Mouse (Mus musculus) intestine, embryonic 14.5 days (tissue): ENCODE results near the gene Cmip. TPM values are rescaled to one million over a fixed set of nuclear protein-coding genes. Genes with fewer than 3 reads are reported as not detected.
A peak's percentile ranks its signal among the peaks of the same experiment; 100 is the strongest.

Experiments
- ATAC-seq: fragments of 200-750 bp; cut with Nextera tagmentation; replicated peaks from 2 replicates; pipeline ENCODE4 v1.8.0; 2017; ENCODE audit warnings: low read depth, moderate number of reproducible peaks, moderate TSS enrichment, moderate library complexity; ENCODE audit not compliant: low FRiP score, low TSS enrichment
- DNase-seq: peaks from one replicate; pipeline ENCODE4 v3.0.0-alpha.2; 2018; ENCODE audit warnings: low spot score
- H3K27ac ChIP-seq: fragments of 300-500 bp; sonication (generic); 2 replicates; pipeline ENCODE4 v1.5.1; 2014; ENCODE audit warnings: low read depth, mild to moderate bottlenecking, control low read depth
- H3K27me3 ChIP-seq: fragments of 300-500 bp; sonication (generic); replicated peaks from 2 replicates; pipeline ENCODE4 v1.6.1; 2014; ENCODE audit warnings: low read length, control low read depth; ENCODE audit not compliant: control insufficient read depth, insufficient read depth
- H3K36me3 ChIP-seq: fragments of 300-500 bp; sonication (generic); 2 replicates; pipeline ENCODE4 v1.6.1; 2014; ENCODE audit warnings: low read length, control low read depth; ENCODE audit not compliant: control insufficient read depth, insufficient read depth
- H3K4me1 ChIP-seq: fragments of 300-500 bp; sonication (generic); replicated peaks from 2 replicates; pipeline ENCODE4 v1.6.1; 2014; ENCODE audit warnings: low read length, control low read depth, mixed read lengths; ENCODE audit not compliant: control insufficient read depth, insufficient read depth
- H3K4me2 ChIP-seq: fragments of 300-500 bp; sonication (generic); 2 replicates; pipeline ENCODE4 v1.6.1; 2014; ENCODE audit warnings: low read length
- H3K4me3 ChIP-seq: fragments of 300-500 bp; sonication (generic); 2 replicates; pipeline ENCODE4 v1.5.1; 2014; ENCODE audit warnings: low read depth, low read length, control low read depth, mixed read lengths
- H3K9ac ChIP-seq: fragments of 300-500 bp; sonication (generic); 2 replicates; pipeline ENCODE4 v1.6.1; 2014; ENCODE audit warnings: mild to moderate bottlenecking, low read length
- H3K9me3 ChIP-seq: fragments of 300-500 bp; sonication (generic); 2 replicates; pipeline ENCODE4 v1.6.1; 2016; ENCODE audit warnings: low read length, control low read depth; ENCODE audit not compliant: control insufficient read depth
- WGBS: fragments of 180-500 bp; shearing (Covaris S2); extraction: QIAGEN DNeasy Blood & Tissue Kit; methylation state at CpG from one replicate; pipeline ENCODE4 v1.1.7; 2014; 5-methylcytosine and 5-hydroxymethylcytosine counted together
- polyA plus RNA-seq: library from polyadenylated mRNA; unstranded; fragments of >200 nt; fragmentation: Nextera tagmentation; extraction: Ambion mirVana; gene quantifications from 2 replicates; pipeline ENCODE4 v1.2.1, GENCODE M21; 2014

Gene Cmip
- polyA plus RNA-seq, 1 experiment from 2014 or later = 22.4 TPM

GRCm38 (mm10) chr8:117294812-117295211, 37.9 kb downstream of the Cmip start:
- ATAC-seq (no peak), DNase-seq (no peak)
- H3K27ac ChIP-seq = no peak overlapping the region
- H3K9ac ChIP-seq = no peak overlapping the region
- no peak overlapping the region for H3K4me3 ChIP-seq
- H3K27me3 ChIP-seq = no peaks in the 10 kb centered on the region
- no peaks in the 10 kb centered on the region for H3K36me3 ChIP-seq
- no peaks in the 10 kb centered on the region for H3K9me3 ChIP-seq
- 82% methylated on average over 10 of the region's 10 CpGs for WGBS
- H3K4me1 ChIP-seq = peaks cover 38% of the 10 kb centered on the region
- no peak overlapping the region for H3K4me2 ChIP-seq

GRCm38 (mm10) chr8:117297913-117298518, 41.2 kb downstream of the Cmip start:
- no peak for DNase-seq
- no peak for ATAC-seq
- no peak overlapping the region for H3K9ac ChIP-seq
- H3K4me1 ChIP-seq = peaks cover 38% of the 10 kb centered on the region
- no peaks in the 10 kb centered on the region for H3K27me3 ChIP-seq
- 68% methylated on average over 12 of the region's 12 CpGs for WGBS
- H3K4me2 ChIP-seq = no peak overlapping the region
- H3K4me3 ChIP-seq = no peak overlapping the region
- peak overlapping the region; percentile 35 for H3K27ac ChIP-seq
- no peaks in the 10 kb centered on the region for H3K9me3 ChIP-seq
- no peaks in the 10 kb centered on the region for H3K36me3 ChIP-seq

DNA sequence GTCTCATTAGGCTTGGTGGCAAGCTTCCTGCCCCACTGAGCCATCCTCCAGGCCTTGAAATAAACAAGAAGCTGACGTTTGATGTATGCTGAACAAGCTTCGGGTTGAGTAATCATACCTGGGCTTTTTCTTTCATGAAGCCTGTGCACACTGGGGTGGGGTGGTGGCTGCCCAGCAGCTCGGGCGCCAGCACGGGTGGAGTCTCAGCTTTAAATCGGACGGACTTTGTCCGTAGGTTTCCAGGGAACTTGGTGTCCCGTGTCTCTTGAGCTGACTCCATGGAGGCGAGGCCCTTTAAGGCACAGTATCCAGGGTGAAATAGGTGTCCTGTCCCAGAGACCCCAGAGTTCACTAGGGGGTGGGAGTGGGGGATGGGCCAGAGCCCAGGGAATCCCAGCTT, 42.3 kb downstream of the Cmip start:
- no peaks in the 10 kb centered on the region for H3K36me3 ChIP-seq
- H3K27ac ChIP-seq = 0 out of 2 replicates have a peak overlapping the region, but pooled peaks have one; percentile 35
- WGBS = 62% methylated on average over 10 of the region's 10 CpGs
- DNase-seq (no peak), ATAC-seq (no peak)
- H3K4me2 ChIP-seq = no peak overlapping the region
- H3K4me3 ChIP-seq = no peak overlapping the region
- H3K4me1 ChIP-seq = peaks cover 46% of the 10 kb centered on the region
- H3K27me3 ChIP-seq = no peaks in the 10 kb centered on the region
- H3K9me3 ChIP-seq = no peaks in the 10 kb centered on the region
- H3K9ac ChIP-seq = no peak overlapping the region

- Histone ChIP-seq H3K4me2 (no peak overlapping the region), H3K36me3 (no peaks in the 10 kb centered on the region), H3K4me1 (peaks cover 46% of the 10 kb centered on the region), H3K9ac (no peak overlapping the region), H3K27me3 (no peaks in the 10 kb centered on the region), H3K9me3 (no peaks in the 10 kb centered on the region), H3K4me3 (no peak overlapping the region), H3K27ac (no peak overlapping the region)
- no peak for ATAC-seq
- WGBS = 52% methylated on average over 7 of the region's 7 CpGs
- no peak for DNase-seq
Observed at GRCm38 (mm10) chr8:117300188-117300587, 43.3 kb downstream of the Cmip start.

DNA sequence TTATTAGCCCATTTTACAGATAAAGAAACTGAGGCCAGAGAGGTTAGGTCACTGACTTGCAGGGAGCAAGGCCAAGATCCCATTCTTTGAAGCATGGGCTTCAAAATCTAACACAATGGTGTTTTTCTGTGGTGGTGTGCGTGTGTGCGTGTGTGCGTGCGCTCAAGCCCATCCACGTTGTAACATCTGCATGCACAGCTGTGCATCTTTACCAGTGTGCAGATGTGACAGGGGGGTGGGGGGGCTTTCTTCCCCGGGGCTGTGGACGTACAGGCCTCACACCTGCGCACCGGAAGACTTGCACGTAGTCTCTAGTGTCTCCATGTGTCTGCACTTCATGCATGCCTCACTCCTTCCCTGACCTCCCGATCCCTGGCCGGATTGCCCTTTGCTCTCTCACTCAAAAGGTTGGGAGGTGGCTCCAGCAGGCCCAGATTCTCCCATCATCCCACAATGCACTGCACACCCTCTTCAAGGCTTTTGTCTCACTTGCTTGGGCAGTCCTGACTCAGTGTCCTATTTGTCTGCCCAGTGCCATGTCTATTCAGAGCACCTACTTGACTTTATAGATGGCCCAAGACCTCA, 44.7 kb downstream of the Cmip start:
- ATAC-seq = no peak
- Histone ChIP-seq H3K4me1 (peaks cover 46% of the 10 kb centered on the region), H3K36me3 (no peaks in the 10 kb centered on the region), H3K9ac (no peak overlapping the region), H3K4me2 (no peak overlapping the region), H3K27ac (no peak overlapping the region), H3K9me3 (no peaks in the 10 kb centered on the region), H3K27me3 (no peaks in the 10 kb centered on the region), H3K4me3 (no peak overlapping the region)
- WGBS = 91% methylated on average over 12 of the region's 12 CpGs
- no peak for DNase-seq

- H3K27ac ChIP-seq = no peak overlapping the region
- ATAC-seq (no peak), DNase-seq (no peak)
- H3K4me2 ChIP-seq = no peak overlapping the region
- no peaks in the 10 kb centered on the region for H3K9me3 ChIP-seq
- H3K9ac ChIP-seq = no peak overlapping the region
- H3K4me1 ChIP-seq = peaks cover 46% of the 10 kb centered on the region
- 84% methylated on average over 11 of the region's 11 CpGs for WGBS
- H3K4me3 ChIP-seq = no peak overlapping the region
- no peaks in the 10 kb centered on the region for H3K36me3 ChIP-seq
- H3K27me3 ChIP-seq = no peaks in the 10 kb centered on the region
Observed at GRCm38 (mm10) chr8:117302072-117302471, 45.2 kb downstream of the Cmip start.

DNA sequence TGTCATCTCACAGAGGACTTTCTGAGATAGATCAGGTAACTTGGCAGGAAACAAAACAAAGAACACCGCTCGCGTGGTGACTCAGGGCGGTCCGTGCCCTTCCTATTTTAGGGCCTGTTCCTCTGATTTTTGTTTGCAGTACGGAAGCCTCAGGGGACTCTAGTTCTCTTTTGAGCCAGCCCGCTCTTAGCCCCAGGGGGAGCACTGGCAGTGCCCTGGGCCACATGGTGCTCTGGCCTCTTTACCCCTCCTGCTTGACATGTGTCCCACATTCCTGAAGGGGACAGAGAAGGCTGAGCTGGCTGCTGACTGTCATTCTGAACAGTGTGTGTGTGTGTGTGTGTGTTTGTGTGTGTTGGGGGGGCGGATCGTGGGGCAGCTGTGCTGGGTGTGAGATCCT, 46.8 kb downstream of the Cmip start:
- H3K27ac ChIP-seq = no peak overlapping the region

GRCm38 (mm10) chr8:117305405-117305804, 48.5 kb downstream of the Cmip start:
- peaks cover 43% of the 10 kb centered on the region for H3K4me1 ChIP-seq
- 52% methylated on average over 5 of the region's 5 CpGs for WGBS
- H3K27ac ChIP-seq = no peak overlapping the region

More for the DNA sequence above, 46.8 kb downstream of the Cmip start:
- Histone ChIP-seq H3K4me2 (no peak overlapping the region), H3K36me3 (no peaks in the 10 kb centered on the region), H3K9ac (no peak overlapping the region), H3K9me3 (no peaks in the 10 kb centered on the region), H3K4me1 (peaks cover 43% of the 10 kb centered on the region), H3K27me3 (no peaks in the 10 kb centered on the region), H3K4me3 (no peak overlapping the region)
- 55% methylated on average over 9 of the region's 9 CpGs for WGBS
- ATAC-seq (no peak), DNase-seq (no peak)

GRCm38 (mm10) chr8:117306756-117307155, 49.9 kb downstream of the Cmip start:
- H3K36me3 ChIP-seq = no peaks in the 10 kb centered on the region
- no peak overlapping the region for H3K9ac ChIP-seq
- WGBS = 94% methylated on average over 7 of the region's 7 CpGs
- ATAC-seq (no peak), DNase-seq (no peak)
- H3K27ac ChIP-seq = no peak overlapping the region
- H3K4me1 ChIP-seq = peaks cover 50% of the 10 kb centered on the region
- H3K4me2 ChIP-seq = no peak overlapping the region
- H3K9me3 ChIP-seq = no peaks in the 10 kb centered on the region
- no peak overlapping the region for H3K4me3 ChIP-seq
- H3K27me3 ChIP-seq = no peaks in the 10 kb centered on the region

More at GRCm38 (mm10) chr8:117305405-117305804, 48.5 kb downstream of the Cmip start:
- DNase-seq (no peak), ATAC-seq (no peak)
- no peaks in the 10 kb centered on the region for H3K36me3 ChIP-seq
- no peaks in the 10 kb centered on the region for H3K9me3 ChIP-seq
- no peak overlapping the region for H3K4me3 ChIP-seq
- no peaks in the 10 kb centered on the region for H3K27me3 ChIP-seq
- H3K4me2 ChIP-seq = no peak overlapping the region
- H3K9ac ChIP-seq = no peak overlapping the region
